Mouse (Mus musculus) lung, adult 2 months (tissue): ENCODE results near the gene Cdkl3.

Experiments used
- CTCF ChIP-seq: fragments of 200-500 bp; IDR thresholded peaks from 2 replicates; pipeline ENCODE4 v1.5.1; 2011; ENCODE audit warnings: mild to moderate bottlenecking, low read length, control low read depth; ENCODE audit not compliant: insufficient read depth
- POLR2A ChIP-seq: fragments of 200-500 bp; IDR thresholded peaks from 2 replicates; pipeline ENCODE4 v1.6.1; 2011; ENCODE audit warnings: low read depth, mild to moderate bottlenecking, control low read depth, low read length, borderline replicate concordance; ENCODE audit errors: extremely low read depth

DNA sequence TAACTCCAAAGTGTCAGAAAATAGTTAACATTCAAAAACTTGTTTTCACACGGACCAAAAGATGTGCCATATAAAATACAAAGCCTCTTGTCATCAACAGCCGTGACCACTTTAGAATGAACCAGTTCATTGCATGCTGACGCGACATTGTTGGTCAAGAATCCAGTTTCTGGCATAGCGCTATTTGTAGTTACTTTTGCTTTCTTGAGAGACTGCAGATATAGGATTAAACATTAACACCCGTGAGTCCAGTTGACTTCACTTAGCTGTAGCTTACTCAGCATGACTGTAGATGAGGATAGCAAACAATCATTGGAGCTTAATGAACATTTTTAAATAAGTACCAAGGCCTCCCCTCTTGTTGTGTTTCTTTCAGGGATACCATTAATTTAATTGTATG lies 118.0 kb downstream of the Cdkl3 start:
- TF ChIP-seq CTCF, result no peak
- TF ChIP-seq POLR2A, result no peak
